Mouse (Mus musculus) hindbrain, embryonic 14.5 days (tissue): Measurements from ENCODE around the gene Atp11a. TPM values are rescaled to one million over a fixed set of nuclear protein-coding genes. Genes with fewer than 3 reads are reported as not detected.

Source experiments
- ATAC-seq: fragments of 200-750 bp; cut with Nextera tagmentation; 2 replicates; pipeline ENCODE4 v1.8.0; 2017; ENCODE audit warnings: moderate number of reproducible peaks, mild to moderate bottlenecking, moderate TSS enrichment, moderate library complexity; ENCODE audit not compliant: low FRiP score
- DNase-seq: peaks from one replicate; pipeline ENCODE4 v3.0.0-alpha.2; 2015; ENCODE audit warnings: low spot score
- H3K27ac ChIP-seq: fragments of 300-500 bp; sonication (generic); 2 replicates; pipeline ENCODE4 v1.5.1; 2014; ENCODE audit warnings: mild to moderate bottlenecking, moderate library complexity
- H3K27me3 ChIP-seq: fragments of 300-500 bp; sonication (generic); 2 replicates; pipeline ENCODE4 v1.6.1; 2014; ENCODE audit warnings: mild to moderate bottlenecking, low read length, mixed read lengths; ENCODE audit not compliant: control insufficient read depth, insufficient read depth
- H3K36me3 ChIP-seq: fragments of 300-500 bp; sonication (generic); replicated peaks from 2 replicates; pipeline ENCODE4 v1.6.1; 2014; ENCODE audit not compliant: control insufficient read depth, insufficient read depth
- H3K4me1 ChIP-seq: fragments of 300-500 bp; sonication (generic); replicated peaks from 2 replicates; pipeline ENCODE4 v1.6.1; 2014; ENCODE audit warnings: antibody characterized with exemption, low read length, mixed read lengths; ENCODE audit not compliant: control insufficient read depth, insufficient read depth
- H3K4me2 ChIP-seq: fragments of 300-500 bp; sonication (generic); replicated peaks from 2 replicates; pipeline ENCODE4 v1.6.1; 2014; ENCODE audit warnings: mild to moderate bottlenecking, moderate library complexity
- H3K4me3 ChIP-seq: fragments of 300-500 bp; sonication (generic); replicated peaks from 2 replicates; pipeline ENCODE4 v1.5.1; 2014; ENCODE audit warnings: mild to moderate bottlenecking, low read length
- H3K9ac ChIP-seq: fragments of 300-500 bp; sonication (generic); 2 replicates; pipeline ENCODE4 v1.6.1; 2014
- H3K9me3 ChIP-seq: fragments of 300-500 bp; sonication (generic); 2 replicates; pipeline ENCODE4 v1.6.1; 2016; ENCODE audit warnings: low read length; ENCODE audit not compliant: control insufficient read depth
- WGBS: fragments of 180-500 bp; shearing (Covaris S2); extraction: QIAGEN DNeasy Blood & Tissue Kit; methylation state at CpG from one replicate; pipeline ENCODE4 v1.1.7; 2014; 5-methylcytosine and 5-hydroxymethylcytosine counted together
- polyA plus RNA-seq: library from polyadenylated mRNA; unstranded; fragments of >200 nt; fragmentation: Nextera tagmentation; extraction: Ambion mirVana; gene quantifications from 2 replicates; pipeline ENCODE4 v1.2.1, GENCODE M21; 2014

Atp11a gene
- polyA plus RNA-seq, 1 experiment from 2014 or later, result 14.8 TPM

GRCm38 (mm10) chr8:12763565-12764108 lies 6.8 kb downstream of the Atp11a start:
- no peak overlapping the region for H3K9ac ChIP-seq
- H3K27ac ChIP-seq, result no peak overlapping the region
- DNase-seq (no peak), ATAC-seq (no peak)
- no peaks in the 10 kb centered on the region for H3K36me3 ChIP-seq
- no peaks in the 10 kb centered on the region for H3K9me3 ChIP-seq
- no peak overlapping the region for H3K4me3 ChIP-seq
- H3K27me3 ChIP-seq, result no peaks in the 10 kb centered on the region
- no peak overlapping the region for H3K4me2 ChIP-seq
- H3K4me1 ChIP-seq, result peaks cover 5% of the 10 kb centered on the region
- 81% methylated on average over 4 of the region's 4 CpGs for WGBS

DNA sequence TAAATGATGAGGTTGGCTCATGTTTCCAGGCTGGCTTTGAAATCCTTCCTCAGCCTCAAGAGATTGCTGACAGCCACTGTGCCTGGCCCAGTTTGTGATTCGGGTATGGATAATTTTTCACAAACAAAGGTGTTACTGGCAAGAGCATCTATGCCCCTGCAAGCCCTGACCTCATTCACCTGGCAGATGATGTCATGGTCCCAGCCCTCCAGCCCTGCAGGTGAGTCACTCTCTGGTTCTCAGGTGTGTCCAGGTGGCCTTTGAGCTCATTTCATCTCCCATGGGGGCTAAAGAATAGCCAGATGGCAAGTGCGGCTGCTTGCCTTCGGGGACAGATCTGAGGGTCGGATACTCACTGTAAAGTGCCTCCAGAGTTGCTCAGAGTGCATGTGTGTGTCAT lies 8.2 kb downstream of the Atp11a start:
- Histone ChIP-seq H3K4me2 (no peak overlapping the region), H3K4me3 (no peak overlapping the region), H3K9ac (no peak overlapping the region), H3K4me1 (no peaks in the 10 kb centered on the region), H3K9me3 (no peaks in the 10 kb centered on the region), H3K36me3 (no peaks in the 10 kb centered on the region), H3K27ac (no peak overlapping the region), H3K27me3 (no peaks in the 10 kb centered on the region)
- DNase-seq (no peak), ATAC-seq (no peak)
- 84% methylated on average over 4 of the region's 4 CpGs for WGBS

GRCm38 (mm10) chr8:12767176-12767575 lies 10.4 kb downstream of the Atp11a start:
- DNase-seq (no peak), ATAC-seq (no peak)
- WGBS, result 99% methylated on average over 3 of the region's 3 CpGs
- Histone ChIP-seq H3K9me3 (no peaks in the 10 kb centered on the region), H3K36me3 (no peaks in the 10 kb centered on the region), H3K9ac (no peak overlapping the region), H3K4me1 (no peaks in the 10 kb centered on the region), H3K4me2 (no peak overlapping the region), H3K27ac (no peak overlapping the region), H3K4me3 (no peak overlapping the region), H3K27me3 (no peaks in the 10 kb centered on the region)

GRCm38 (mm10) chr8:12768747-12769146 lies 11.9 kb downstream of the Atp11a start:
- 91% methylated on average over 6 of the region's 6 CpGs for WGBS

GRCm38 (mm10) chr8:12769296-12769695 lies 12.5 kb downstream of the Atp11a start:
- no peaks in the 10 kb centered on the region for H3K36me3 ChIP-seq
- no peak overlapping the region for H3K4me3 ChIP-seq
- WGBS, result 92% methylated on average over 7 of the region's 7 CpGs
- no peak overlapping the region for H3K9ac ChIP-seq
- no peak for ATAC-seq
- H3K27me3 ChIP-seq, result no peaks in the 10 kb centered on the region
- H3K4me2 ChIP-seq, result no peak overlapping the region
- no peaks in the 10 kb centered on the region for H3K4me1 ChIP-seq
- H3K9me3 ChIP-seq, result no peaks in the 10 kb centered on the region
- DNase-seq, result no peak
- H3K27ac ChIP-seq, result no peak overlapping the region

More at GRCm38 (mm10) chr8:12768747-12769146, 11.9 kb downstream of the Atp11a start:
- H3K9ac ChIP-seq, result no peak overlapping the region
- no peaks in the 10 kb centered on the region for H3K36me3 ChIP-seq
- H3K27me3 ChIP-seq, result no peaks in the 10 kb centered on the region
- H3K9me3 ChIP-seq, result no peaks in the 10 kb centered on the region
- ATAC-seq, result no peak
- H3K4me3 ChIP-seq, result no peak overlapping the region
- DNase-seq, result no peak
- no peaks in the 10 kb centered on the region for H3K4me1 ChIP-seq
- H3K27ac ChIP-seq, result no peak overlapping the region
- H3K4me2 ChIP-seq, result no peak overlapping the region

DNA sequence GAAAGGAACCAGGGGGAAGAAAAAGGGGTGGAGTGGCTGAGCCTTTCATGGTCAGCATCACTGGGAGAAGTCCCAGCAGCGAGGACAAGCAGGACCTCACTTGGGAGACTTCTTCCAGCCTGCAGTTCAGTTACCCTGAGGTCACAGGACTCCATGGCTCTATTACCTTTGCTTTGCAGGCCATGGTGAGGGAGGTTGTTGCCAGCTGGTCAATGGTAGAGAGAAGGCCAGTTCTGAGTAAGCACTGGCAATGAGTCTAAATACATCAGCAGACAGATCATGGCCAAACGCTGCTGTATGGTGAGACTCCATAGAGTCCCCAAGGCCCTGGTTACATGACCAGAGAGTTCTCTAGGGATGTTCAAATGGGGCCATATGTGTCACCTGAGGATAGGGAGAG lies 15.5 kb downstream of the Atp11a start:
- no peaks in the 10 kb centered on the region for H3K27me3 ChIP-seq
- H3K4me1 ChIP-seq, result no peaks in the 10 kb centered on the region
- DNase-seq (no peak), ATAC-seq (no peak)
- no peaks in the 10 kb centered on the region for H3K9me3 ChIP-seq
- H3K4me3 ChIP-seq, result no peak overlapping the region
- no peak overlapping the region for H3K9ac ChIP-seq
- H3K27ac ChIP-seq, result no peak overlapping the region
- no peaks in the 10 kb centered on the region for H3K36me3 ChIP-seq
- no peak overlapping the region for H3K4me2 ChIP-seq
- WGBS, result 93% methylated on average over 2 of the region's 2 CpGs

- Histone ChIP-seq H3K27ac (no peak overlapping the region), H3K4me3 (no peak overlapping the region), H3K27me3 (no peaks in the 10 kb centered on the region), H3K4me1 (no peaks in the 10 kb centered on the region), H3K9ac (no peak overlapping the region), H3K9me3 (no peaks in the 10 kb centered on the region), H3K4me2 (no peak overlapping the region), H3K36me3 (no peaks in the 10 kb centered on the region)
- 86% methylated on average over 4 of the region's 4 CpGs for WGBS
- ATAC-seq (no peak), DNase-seq (no peak)
Observed at GRCm38 (mm10) chr8:12773914-12774313, 17.1 kb downstream of the Atp11a start.

DNA sequence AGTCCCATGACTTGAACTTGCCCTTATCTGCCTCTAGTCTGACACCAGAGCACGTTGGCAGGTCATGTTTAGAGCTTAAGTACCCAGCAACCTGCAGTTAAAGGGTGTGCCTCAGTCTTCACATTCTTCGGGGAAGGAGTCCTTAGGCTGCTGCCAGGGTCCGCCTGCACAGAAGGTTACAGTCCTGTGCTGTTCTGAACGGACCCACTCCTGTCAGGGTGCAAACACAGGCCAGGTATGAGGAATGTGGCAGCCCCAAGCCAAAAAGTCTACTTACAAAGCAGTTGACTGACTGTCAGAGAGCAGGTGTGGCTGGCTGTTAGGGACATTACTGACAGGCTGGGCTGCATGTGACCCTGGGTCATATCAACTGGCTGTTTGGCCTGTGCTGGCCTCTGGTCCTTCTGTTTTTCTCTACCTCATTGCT lies 18.1 kb downstream of the Atp11a start:
- no peaks in the 10 kb centered on the region for H3K36me3 ChIP-seq
- H3K9ac ChIP-seq, result no peak overlapping the region
- no peak for ATAC-seq
- H3K27ac ChIP-seq, result no peak overlapping the region
- H3K4me1 ChIP-seq, result no peaks in the 10 kb centered on the region
- no peak for DNase-seq
- H3K4me2 ChIP-seq, result no peak overlapping the region
- H3K4me3 ChIP-seq, result no peak overlapping the region
- H3K27me3 ChIP-seq, result no peaks in the 10 kb centered on the region
- H3K9me3 ChIP-seq, result no peaks in the 10 kb centered on the region
- WGBS, result 84% methylated on average over 4 of the region's 4 CpGs

DNA sequence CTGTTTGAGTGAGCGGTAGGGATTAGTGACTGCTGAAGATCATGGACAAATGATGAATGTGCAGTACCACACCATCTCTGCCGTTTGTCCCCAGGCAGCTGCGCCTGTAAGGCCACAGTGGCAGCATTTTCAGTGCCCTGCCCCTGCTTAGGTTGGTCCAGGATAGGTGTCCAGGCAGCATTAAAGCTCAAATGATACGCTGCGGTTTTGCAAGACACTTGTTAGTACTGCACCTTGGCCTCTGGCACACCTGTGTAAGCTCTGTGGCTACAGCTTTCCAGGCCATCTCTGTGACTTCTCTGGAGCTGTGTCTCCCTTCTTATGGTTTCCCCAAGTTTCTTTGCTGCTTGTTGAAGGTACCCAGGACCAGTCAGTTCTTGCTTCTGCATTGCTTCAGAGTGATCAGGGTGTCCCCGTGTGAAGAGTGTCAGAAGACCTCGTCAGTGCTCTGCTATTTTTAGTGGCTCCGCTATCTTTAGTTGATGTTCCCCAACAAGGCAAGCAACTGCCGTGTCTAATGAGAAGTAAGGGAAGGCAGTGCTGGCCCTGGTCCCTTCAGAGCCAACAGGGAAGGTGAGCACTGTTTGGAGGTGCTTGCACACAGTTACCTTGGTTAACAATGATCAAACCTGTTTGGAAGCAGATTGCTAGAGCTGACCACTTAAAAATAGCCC lies 18.6 kb downstream of the Atp11a start:
- no peak overlapping the region for H3K27ac ChIP-seq
- H3K4me1 ChIP-seq, result no peaks in the 10 kb centered on the region
- DNase-seq, result no peak
- H3K36me3 ChIP-seq, result no peaks in the 10 kb centered on the region
- WGBS, result 84% methylated on average over 9 of the region's 9 CpGs
- no peak overlapping the region for H3K4me3 ChIP-seq
- no peaks in the 10 kb centered on the region for H3K9me3 ChIP-seq
- no peaks in the 10 kb centered on the region for H3K27me3 ChIP-seq
- H3K9ac ChIP-seq, result no peak overlapping the region
- no peak overlapping the region for H3K4me2 ChIP-seq
- ATAC-seq, result no peak

- WGBS, result 85% methylated on average over 10 of the region's 10 CpGs
- no peaks in the 10 kb centered on the region for H3K4me1 ChIP-seq
- H3K4me2 ChIP-seq, result no peak overlapping the region
- no peak overlapping the region for H3K9ac ChIP-seq
- no peaks in the 10 kb centered on the region for H3K9me3 ChIP-seq
- no peak overlapping the region for H3K27ac ChIP-seq
- H3K36me3 ChIP-seq, result no peaks in the 10 kb centered on the region
- DNase-seq (no peak), ATAC-seq (no peak)
- no peak overlapping the region for H3K4me3 ChIP-seq
- no peaks in the 10 kb centered on the region for H3K27me3 ChIP-seq
Observed at GRCm38 (mm10) chr8:12776166-12776565, 19.4 kb downstream of the Atp11a start.
